Mouse (Mus musculus) heart, adult 2 months (tissue): Measurements from ENCODE around the gene Pum2.

ENCODE experiments used
- CTCF ChIP-seq: fragments of 200-600 bp; IDR thresholded peaks from 2 replicates; pipeline ENCODE4 v1.8.1; 2022; ENCODE audit warnings: antibody characterized with exemption, mild to moderate bottlenecking, moderate library complexity
- POLR2A ChIP-seq: fragments of 200-500 bp; IDR thresholded peaks from 2 replicates; pipeline ENCODE4 v1.6.1; 2011; ENCODE audit warnings: mild to moderate bottlenecking, low read depth, low read length, control low read depth; ENCODE audit not compliant: insufficient read depth

DNA sequence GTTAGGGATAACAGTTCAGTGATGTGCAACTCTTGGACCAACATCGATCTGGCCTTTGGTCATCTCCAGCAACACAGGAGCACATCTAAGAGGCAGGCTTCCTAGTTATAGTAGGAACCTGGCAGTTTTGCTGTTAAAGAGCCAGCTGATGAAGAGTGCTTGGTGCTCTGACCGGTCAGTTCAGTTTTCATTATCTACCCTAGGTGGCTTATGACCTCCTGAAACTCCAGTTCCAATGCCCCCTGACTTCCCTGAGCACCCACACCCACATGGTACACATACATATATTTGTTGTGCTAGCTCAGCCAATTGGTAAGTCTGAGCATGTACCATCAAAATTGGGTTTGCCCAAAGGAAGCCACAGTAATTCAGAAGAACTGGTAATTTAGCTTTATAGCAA is 79.7 kb downstream of the Pum2 start:
- TF ChIP-seq CTCF (no peak), POLR2A (no peak)
